Mouse (Mus musculus) MEL (cell line): ENCODE data around the gene Klhl36. TPM values are rescaled to one million over a fixed set of nuclear protein-coding genes. Genes with fewer than 3 reads are reported as not detected.

Experiments used
- DNase-seq: peaks from one replicate; pipeline ENCODE4 v3.0.0; 2011; ENCODE audit warnings: low read depth, low spot score
- H3K27ac ChIP-seq: 2 replicates; pipeline ENCODE4 v1.5.1; 2012; ENCODE audit warnings: low read depth, mild to moderate bottlenecking, control low read depth, low read length, moderate library complexity; ENCODE audit not compliant: control insufficient read depth
- H3K27me3 ChIP-seq, 2 experiments: fragments of 150-350 bp in 1 of 2; sonication (generic) in 1 of 2; 2 replicates each; pipeline ENCODE4 v1.6.1; 2012; ENCODE audit warnings: low read length in 2 of 2, mild to moderate bottlenecking in 2 of 2, improper control_type of control experiment in 1 of 2, moderate library complexity in 1 of 2; ENCODE audit not compliant: insufficient read depth in 2 of 2, control insufficient read depth in 1 of 2
- H3K36me3 ChIP-seq, 2 experiments: 2 replicates each; pipeline ENCODE4 v1.6.1; 2012 to 2014; ENCODE audit warnings: low read length in 2 of 2, improper control_type of control experiment in 1 of 2, inconsistent platforms in 1 of 2, mild to moderate bottlenecking in 1 of 2; ENCODE audit not compliant: insufficient read depth in 2 of 2, control insufficient read depth in 1 of 2
- H3K4me1 ChIP-seq, 2 experiments: fragments of 150-350 bp in 1 of 2; sonication (generic) in 1 of 2; 2 replicates each; pipeline ENCODE4 v1.6.1; 2012; ENCODE audit warnings: low read length in 2 of 2, improper control_type of control experiment in 1 of 2, mild to moderate bottlenecking in 1 of 2; ENCODE audit not compliant: insufficient read depth in 2 of 2, control insufficient read depth in 1 of 2
- H3K4me3 ChIP-seq, 2 experiments: fragments of 150-350 bp in 1 of 2; sonication (generic) in 1 of 2; 2 replicates each; pipeline ENCODE4 v1.5.1; 2012; ENCODE audit warnings: low read depth in 2 of 2, low read length in 2 of 2, mild to moderate bottlenecking in 2 of 2, moderate library complexity in 2 of 2, control low read depth in 1 of 2, improper control_type of control experiment in 1 of 2; ENCODE audit not compliant: control insufficient read depth in 1 of 2, insufficient read depth in 1 of 2
- H3K79me2 ChIP-seq: 2 replicates; pipeline ENCODE4 v1.6.1; 2012; ENCODE audit warnings: mild to moderate bottlenecking, low read length, moderate library complexity; ENCODE audit not compliant: control insufficient read depth, poor library complexity, insufficient read depth
- H3K9ac ChIP-seq: 2 replicates; pipeline ENCODE4 v1.6.1; 2012; ENCODE audit warnings: low read depth, mild to moderate bottlenecking, control low read depth, low read length, moderate library complexity; ENCODE audit not compliant: control insufficient read depth, poor library complexity, severe bottlenecking
- H3K9me3 ChIP-seq: fragments of 150-350 bp; sonication (generic); replicated peaks from 2 replicates; pipeline ENCODE4 v1.6.1; 2012; ENCODE audit warnings: mild to moderate bottlenecking, low read length, improper control_type of control experiment, moderate library complexity; ENCODE audit not compliant: insufficient read depth
- CHD1 ChIP-seq: IDR thresholded peaks from 2 replicates; pipeline ENCODE4 v1.6.1; 2012; ENCODE audit warnings: low read depth, mild to moderate bottlenecking, inconsistent platforms, low read length, improper control_type of control experiment
- CHD2 ChIP-seq: IDR thresholded peaks from 2 replicates; pipeline ENCODE4 v1.6.1; 2011; ENCODE audit warnings: low read length, improper control_type of control experiment
- CTCF ChIP-seq, 3 experiments: IDR thresholded peaks in 2 of 3; conservative IDR thresholded peaks in 1 of 3; 2 replicates each; pipeline ENCODE4 v1.5.1; 2011 to 2012; ENCODE audit warnings: low read length in 3 of 3, low read depth in 2 of 3, mild to moderate bottlenecking in 2 of 3, improper control_type of control experiment in 1 of 3, inconsistent platforms in 1 of 3, mixed read lengths in 1 of 3, moderate library complexity in 1 of 3; ENCODE audit not compliant: control insufficient read depth in 1 of 3, insufficient read depth in 1 of 3, poor library complexity in 1 of 3, severe bottlenecking in 1 of 3
- ELF1 ChIP-seq: IDR thresholded peaks from 2 replicates; pipeline ENCODE4 v1.6.1; 2014; ENCODE audit warnings: low read depth, mild to moderate bottlenecking, inconsistent platforms, low read length, improper control_type of control experiment, moderate library complexity
- EP300 ChIP-seq, 2 experiments: IDR thresholded peaks; 2 replicates each; pipeline ENCODE4 v1.6.1; 2011; ENCODE audit warnings: improper control_type of control experiment in 2 of 2, low read length in 2 of 2, low read depth in 1 of 2, mild to moderate bottlenecking in 1 of 2
- HCFC1 ChIP-seq: IDR thresholded peaks from 2 replicates; pipeline ENCODE4 v1.6.1; 2012; ENCODE audit warnings: low read depth, mild to moderate bottlenecking, inconsistent platforms, low read length, improper control_type of control experiment, moderate library complexity
- KAT2A ChIP-seq: conservative IDR thresholded peaks from 2 replicates; pipeline ENCODE4 v1.6.1; 2012; ENCODE audit warnings: low read depth, low read length, improper control_type of control experiment, inconsistent platforms
- MXI1 ChIP-seq: IDR thresholded peaks from 2 replicates; pipeline ENCODE4 v1.6.1; 2011; ENCODE audit warnings: mild to moderate bottlenecking, low read depth, low read length, improper control_type of control experiment
- MYB ChIP-seq: IDR thresholded peaks from 2 replicates; pipeline ENCODE4 v1.6.1; 2011; ENCODE audit warnings: mild to moderate bottlenecking, low read depth, low read length, improper control_type of control experiment
- MYC ChIP-seq: IDR thresholded peaks from 2 replicates; pipeline ENCODE4 v1.6.1; 2011; ENCODE audit warnings: low read depth, mild to moderate bottlenecking, low read length, improper control_type of control experiment, moderate library complexity
- RAD21 ChIP-seq: IDR thresholded peaks from 2 replicates; pipeline ENCODE4 v1.6.1; 2011; ENCODE audit warnings: mild to moderate bottlenecking, low read depth, low read length, improper control_type of control experiment
- RCOR1 ChIP-seq: IDR thresholded peaks from 2 replicates; pipeline ENCODE4 v1.6.1; 2012; ENCODE audit warnings: low read depth, mild to moderate bottlenecking, inconsistent platforms, low read length, improper control_type of control experiment
- SIN3A ChIP-seq: IDR thresholded peaks from 2 replicates; pipeline ENCODE4 v1.6.1; 2012; ENCODE audit warnings: low read length, improper control_type of control experiment, inconsistent platforms
- SMC3 ChIP-seq: IDR thresholded peaks from 2 replicates; pipeline ENCODE4 v1.6.1; 2011; ENCODE audit warnings: low read depth, low read length, improper control_type of control experiment
- TCF12 ChIP-seq: IDR thresholded peaks from 2 replicates; pipeline ENCODE4 v1.6.1; 2014; ENCODE audit warnings: low read depth, mild to moderate bottlenecking, inconsistent platforms, low read length, improper control_type of control experiment, moderate library complexity
- UBTF ChIP-seq: IDR thresholded peaks from 2 replicates; pipeline ENCODE4 v1.6.1; 2012; ENCODE audit warnings: low read depth, mild to moderate bottlenecking, inconsistent platforms, low read length, improper control_type of control experiment, moderate library complexity, borderline replicate concordance; ENCODE audit not compliant: insufficient read depth
- ZC3H11A ChIP-seq: IDR thresholded peaks from 2 replicates; pipeline ENCODE4 v1.6.1; 2012; ENCODE audit warnings: low read depth, mild to moderate bottlenecking, inconsistent platforms, low read length, improper control_type of control experiment
- ZKSCAN1 ChIP-seq: IDR thresholded peaks from 2 replicates; pipeline ENCODE4 v1.6.1; 2012; ENCODE audit warnings: low read depth, mild to moderate bottlenecking, inconsistent platforms, low read length, improper control_type of control experiment, moderate library complexity
- ZMIZ1 ChIP-seq: IDR thresholded peaks from 2 replicates; pipeline ENCODE4 v1.6.1; 2012; ENCODE audit warnings: low read depth, mild to moderate bottlenecking, inconsistent platforms, low read length, improper control_type of control experiment, moderate library complexity
- ZNF384 ChIP-seq: IDR thresholded peaks from 2 replicates; pipeline ENCODE4 v1.6.1; 2012; ENCODE audit warnings: low read depth, mild to moderate bottlenecking, inconsistent platforms, low read length, improper control_type of control experiment
- polyA plus RNA-seq, 2 experiments: library from polyadenylated mRNA; stranded (reverse) in 1 of 2; unstranded in 1 of 2; fragments of >175 nt in 1 of 2; fragments of >200 nt in 1 of 2; gene quantifications; 2 replicates each; pipeline versions ENCODE4 v1.2.1 to v1.2.4; 2012; ENCODE audit warnings: low replicate concordance in 2 of 2, low read depth in 1 of 2; ENCODE audit not compliant: insufficient read length in 2 of 2, insufficient read depth in 1 of 2, missing spikeins in 1 of 2
- total RNA-seq: library from RNA; depleted of rRNA; stranded (reverse); fragments of 300-350 nt; gene quantifications from 2 replicates; pipeline ENCODE4 v1.2.3, GENCODE M21; 2012

The Klhl36 gene
- total and polyA plus RNA-seq, 3 experiments = 4.6 to 6.6 TPM; not detected in 1

DNA sequence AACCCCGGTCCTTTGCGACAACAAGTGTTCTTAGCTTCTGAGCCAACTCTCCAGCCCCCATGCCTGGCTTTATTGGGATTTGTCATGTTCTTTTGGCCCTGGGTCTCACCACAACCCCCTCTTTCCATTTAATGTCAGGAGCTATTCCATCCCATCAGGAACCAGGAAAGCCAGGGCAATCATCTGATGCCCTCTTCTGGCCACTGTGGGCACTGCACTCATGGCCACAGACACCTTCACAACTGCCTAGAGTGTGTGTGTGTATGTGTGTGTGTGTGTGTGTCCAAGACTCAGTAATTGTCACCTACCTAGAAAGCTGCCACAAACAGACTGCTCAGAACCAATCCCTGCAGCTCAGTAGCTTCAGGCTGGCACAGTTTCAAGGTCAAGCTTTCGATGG is 25.1 kb downstream of the Klhl36 start:
- DNase-seq = peak; percentile 59
- Histone ChIP-seq H3K79me2 (no peaks in the 10 kb centered on the region), H3K27me3 (0 out of 4 replicates have a peak, but pooled peaks cover 0 to 2% of the 10 kb centered on the region in 2 experiments), H3K9ac (no peak overlapping the region), H3K27ac (no peak overlapping the region), H3K36me3 (no peaks in the 10 kb centered on the region; a peak in 1 of 4 replicates), H3K4me3 (no peak overlapping the region), H3K9me3 (no peaks in the 10 kb centered on the region), H3K4me1 (0 out of 4 replicates have a peak, but pooled peaks cover 0 to 14% of the 10 kb centered on the region in 2 experiments)
- TF ChIP-seq CTCF (IDR thresholded peaks at IDR 0.05 in 2 of 3, conservative IDR thresholded peaks at IDR 0.05 in 1 of 3; ENCODE audit: control insufficient read depth in 1 of 3, insufficient read depth in 1 of 3, low read depth in 2 of 3, low read length in 3 of 3, poor library complexity in 1 of 3, severe bottlenecking in 1 of 3) (peak; percentile 81 to 96 (median 84)), SMC3 (peak; percentile 83), RAD21 (peak; percentile 75), TCF12 (no peak), SIN3A (no peak), ZC3H11A (peak; percentile 77), ZMIZ1 (no peak)

GRCm38 (mm10) chr8:119888012-119888411 is 25.9 kb downstream of the Klhl36 start:
- Histone ChIP-seq H3K27ac (no peak overlapping the region), H3K27me3 (0 out of 4 replicates have a peak, but pooled peaks cover 0 to 2% of the 10 kb centered on the region in 2 experiments), H3K9me3 (no peaks in the 10 kb centered on the region), H3K79me2 (no peaks in the 10 kb centered on the region), H3K9ac (no peak overlapping the region), H3K4me3 (no peak overlapping the region), H3K4me1 (0 out of 4 replicates have a peak, but pooled peaks cover 0 to 14% of the 10 kb centered on the region in 2 experiments), H3K36me3 (no peaks in the 10 kb centered on the region; a peak in 1 of 4 replicates)
- no peak for TF ChIP-seq CHD1
- TF ChIP-seq ZNF384 = no peak
- no peak for TF ChIP-seq CTCF (IDR thresholded peaks at IDR 0.05 in 2 of 3, conservative IDR thresholded peaks at IDR 0.05 in 1 of 3; ENCODE audit: control insufficient read depth in 1 of 3, insufficient read depth in 1 of 3, low read depth in 2 of 3, low read length in 3 of 3, poor library complexity in 1 of 3, severe bottlenecking in 1 of 3)
- no peak for TF ChIP-seq SMC3
- no peak for TF ChIP-seq ZMIZ1
- TF ChIP-seq KAT2A = no peak
- no peak for TF ChIP-seq UBTF
- TF ChIP-seq ELF1 = no peak
- no peak for TF ChIP-seq CHD2
- TF ChIP-seq EP300 (IDR thresholded peaks at IDR 0.05; ENCODE audit: low read depth in 1 of 2, low read length in 2 of 2) = no peak
- TF ChIP-seq MYB = no peak
- TF ChIP-seq HCFC1 = no peak
- no peak for TF ChIP-seq MXI1
- TF ChIP-seq ZKSCAN1 = no peak
- TF ChIP-seq RCOR1 = no peak
- TF ChIP-seq MYC = no peak
- no peak for TF ChIP-seq ZC3H11A
- no peak for DNase-seq
